Mouse (Mus musculus): Measurements from ENCODE around the gene Zfp13. TPM values are rescaled to one million over a fixed set of nuclear protein-coding genes. Genes with fewer than 3 reads are reported as not detected.

Zfp13 gene
- polyA plus RNA-seq, 1 experiment from 2014 or later: 30.4 TPM

- Histone ChIP-seq H3K27ac (no peak overlapping the region), H3K4me1 (peaks cover 29% of the 10 kb centered on the region), H3K36me3 (replicated peaks) (peaks cover 4% of the 10 kb centered on the region; the same call in 1 of the 2 replicates), H3K4me2 (peak overlapping the region; percentile 92), H3K27me3 (replicated peaks) (no peaks in the 10 kb centered on the region), H3K4me3 (peak overlapping the region; percentile 68), H3K9ac (no peak overlapping the region), H3K9me3 (no peaks in the 10 kb centered on the region)
- 89% methylated on average over 8 of the region's 8 CpGs for WGBS
- ATAC-seq (replicated peaks): no peak
Observed at GRCm38 (mm10) chr17:23584786-23585185, 14.5 kb downstream of the Zfp13 start.

DNA sequence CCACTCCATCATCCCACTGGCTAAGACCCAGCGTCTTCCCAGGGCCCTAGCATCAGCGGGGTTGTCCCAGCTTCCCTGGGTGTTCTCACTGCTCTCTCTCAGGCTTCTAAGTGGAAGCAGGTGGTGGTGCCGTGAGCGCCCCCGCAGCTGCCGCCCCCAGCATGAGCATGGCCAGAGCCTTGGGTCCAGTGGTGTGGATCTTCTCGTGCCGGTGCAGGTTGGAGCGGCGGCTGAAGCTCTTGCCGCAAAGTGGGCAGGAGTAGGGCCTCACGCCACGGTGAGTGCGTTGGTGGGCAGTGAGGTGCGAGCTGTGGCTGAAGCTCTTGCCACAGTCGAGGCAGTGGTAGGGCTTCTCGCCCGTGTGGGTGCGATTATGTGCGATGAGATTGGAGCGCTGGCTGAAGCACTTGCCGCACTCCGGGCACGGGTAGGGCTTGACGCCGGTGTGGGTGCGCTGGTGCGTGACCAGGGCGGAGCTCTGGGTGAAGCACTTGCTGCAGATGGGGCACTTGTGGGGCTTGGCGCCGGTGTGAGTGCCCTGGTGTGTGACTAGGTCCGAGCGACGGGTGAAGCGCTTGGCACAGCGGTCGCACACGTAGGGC is 23.2 kb downstream of the Zfp13 start:
- Histone ChIP-seq H3K27ac (no peak overlapping the region), H3K4me1 (no peaks in the 10 kb centered on the region), H3K27me3 (replicated peaks) (no peaks in the 10 kb centered on the region), H3K36me3 (replicated peaks) (peaks cover 48% of the 10 kb centered on the region), H3K9me3 (no peaks in the 10 kb centered on the region), H3K4me3 (no peak overlapping the region), H3K9ac (no peak overlapping the region), H3K4me2 (no peak overlapping the region)
- WGBS: 94% methylated on average over 38 of the region's 38 CpGs
- ATAC-seq (replicated peaks): no peak; the same call in 1 of the 2 replicates

DNA sequence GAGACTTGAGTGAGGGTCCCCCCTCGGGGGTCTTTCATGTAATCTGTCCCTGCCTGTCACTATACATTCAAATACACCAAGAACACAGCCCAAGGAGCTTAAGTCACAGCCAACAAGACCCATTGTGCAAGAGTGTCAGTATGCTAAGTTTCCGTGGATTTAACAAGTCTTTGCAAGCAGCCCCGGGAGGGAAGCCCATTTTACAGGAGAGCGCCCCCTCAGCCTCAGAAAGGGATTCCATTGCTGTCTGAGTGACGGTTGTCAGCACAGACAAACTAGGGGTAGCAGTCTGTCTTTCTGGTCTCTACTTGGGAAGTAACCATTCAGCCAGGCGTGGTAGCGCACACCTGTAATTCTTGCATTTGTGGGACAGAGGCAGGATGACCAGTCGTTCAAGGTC is 25.2 kb downstream of the Zfp13 start:
- Histone ChIP-seq H3K9ac (no peak overlapping the region), H3K4me3 (no peak overlapping the region), H3K4me2 (no peak overlapping the region), H3K9me3 (no peaks in the 10 kb centered on the region), H3K36me3 (replicated peaks) (peaks cover 40% of the 10 kb centered on the region), H3K4me1 (no peaks in the 10 kb centered on the region), H3K27ac (no peak overlapping the region), H3K27me3 (replicated peaks) (no peaks in the 10 kb centered on the region)
- 91% methylated on average over 8 of the region's 8 CpGs for WGBS
- no peak for ATAC-seq (replicated peaks)

GRCm38 (mm10) chr17:23572059-23572458 is 27.2 kb downstream of the Zfp13 start:
- Histone ChIP-seq H3K9me3 (no peaks in the 10 kb centered on the region), H3K27ac (no peak overlapping the region), H3K4me1 (no peaks in the 10 kb centered on the region), H3K4me2 (no peak overlapping the region), H3K27me3 (replicated peaks) (no peaks in the 10 kb centered on the region), H3K36me3 (replicated peaks) (peaks cover 26% of the 10 kb centered on the region), H3K4me3 (no peak overlapping the region), H3K9ac (no peak overlapping the region)
- 82% methylated on average over 6 of the region's 6 CpGs for WGBS
- no peak for ATAC-seq (replicated peaks)

DNA sequence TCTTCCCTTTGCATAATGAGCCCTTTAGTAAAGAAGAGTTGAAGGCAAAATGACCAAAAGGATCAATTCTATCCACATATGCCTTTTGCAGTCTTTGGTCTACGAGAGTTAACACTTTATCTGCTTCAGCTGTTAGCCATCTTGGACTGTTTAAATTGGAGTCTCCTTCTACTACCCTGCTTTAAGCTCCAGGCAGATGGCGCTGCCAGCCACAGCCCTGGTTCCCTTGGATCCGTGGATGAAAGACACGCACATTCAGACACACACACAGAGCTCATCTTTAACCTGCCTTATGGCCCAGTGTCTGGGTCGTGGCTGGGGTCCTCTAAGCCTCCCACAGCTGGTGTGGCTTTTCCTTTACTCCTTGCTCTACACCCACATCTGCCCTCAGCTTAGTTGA is 28.2 kb downstream of the Zfp13 start:
- Histone ChIP-seq H3K4me3 (no peak overlapping the region), H3K9ac (no peak overlapping the region), H3K27me3 (replicated peaks) (no peaks in the 10 kb centered on the region), H3K4me2 (no peak overlapping the region), H3K36me3 (replicated peaks) (peaks cover 16% of the 10 kb centered on the region), H3K4me1 (no peaks in the 10 kb centered on the region), H3K9me3 (no peaks in the 10 kb centered on the region), H3K27ac (no peak overlapping the region)
- no peak for ATAC-seq (replicated peaks)
- WGBS: 29% methylated on average over 5 of the region's 5 CpGs

GRCm38 (mm10) chr17:23570017-23570416 is 29.3 kb downstream of the Zfp13 start:
- peak; percentile 19; the same call in 1 of the 2 replicates for ATAC-seq (replicated peaks)
- Histone ChIP-seq H3K9me3 (no peaks in the 10 kb centered on the region), H3K9ac (no peak overlapping the region), H3K36me3 (replicated peaks) (peaks cover 11% of the 10 kb centered on the region; the same call in 1 of the 2 replicates), H3K4me1 (peaks cover 4% of the 10 kb centered on the region), H3K27me3 (replicated peaks) (no peaks in the 10 kb centered on the region), H3K27ac (no peak overlapping the region), H3K4me2 (no peak overlapping the region), H3K4me3 (no peak overlapping the region)
- WGBS: 45% methylated on average over 6 of the region's 6 CpGs

DNA sequence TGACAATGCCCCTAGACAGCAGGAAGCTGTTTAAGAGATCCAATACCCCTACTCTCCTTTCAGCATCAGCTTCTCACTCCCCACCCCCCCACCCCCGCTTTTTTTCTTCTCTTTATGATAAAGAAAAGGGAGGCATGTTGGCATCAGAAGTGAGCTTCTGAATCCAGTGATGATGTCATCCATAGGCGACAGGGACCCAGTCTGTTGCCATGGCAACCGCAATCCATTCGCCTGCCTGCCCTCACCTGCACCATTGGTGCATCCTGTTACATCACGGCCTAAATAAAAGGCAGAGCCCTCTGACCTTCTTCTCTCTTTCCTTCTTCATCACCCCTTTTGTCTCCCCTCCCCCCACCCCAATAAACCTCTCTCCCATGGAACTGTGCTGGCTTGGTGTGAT is 30.9 kb downstream of the Zfp13 start:
- no peak overlapping the region for H3K4me2 ChIP-seq

DNA sequence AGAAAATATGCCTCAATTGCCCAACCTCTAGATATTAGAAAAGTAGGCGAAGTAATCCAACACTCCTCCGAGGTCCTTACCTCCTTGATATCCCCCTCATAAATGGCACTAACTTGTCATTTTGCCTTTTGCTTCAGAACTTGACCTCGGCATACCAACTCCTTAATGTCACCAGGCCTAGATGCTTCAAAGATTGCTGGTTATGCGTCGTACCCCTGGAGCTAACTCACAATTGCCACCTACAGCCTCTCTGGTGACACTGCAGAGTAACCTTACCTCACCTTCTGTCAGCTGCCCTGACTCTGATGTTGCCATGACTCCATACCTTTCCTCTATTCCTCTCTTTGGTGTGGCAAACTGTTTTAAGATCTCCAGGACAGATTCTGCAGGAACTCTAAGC is 32.5 kb downstream of the Zfp13 start:
- 58% methylated on average over 5 of the region's 5 CpGs for WGBS
- H3K4me3 ChIP-seq: no peak overlapping the region
- H3K9ac ChIP-seq: no peak overlapping the region
- peaks cover 17% of the 10 kb centered on the region for H3K4me1 ChIP-seq
- no peak overlapping the region for H3K27ac ChIP-seq
- no peaks in the 10 kb centered on the region for H3K9me3 ChIP-seq
- H3K36me3 ChIP-seq (replicated peaks): no peaks in the 10 kb centered on the region
- no peak overlapping the region for H3K4me2 ChIP-seq
- H3K27me3 ChIP-seq (replicated peaks): no peaks in the 10 kb centered on the region
- ATAC-seq (replicated peaks): no peak

More for the DNA sequence above, 30.9 kb downstream of the Zfp13 start:
- no peak overlapping the region for H3K9ac ChIP-seq
- WGBS: 23% methylated on average over 5 of the region's 5 CpGs
- H3K4me3 ChIP-seq: no peak overlapping the region
- H3K27me3 ChIP-seq (replicated peaks): no peaks in the 10 kb centered on the region
- H3K27ac ChIP-seq: no peak overlapping the region
- no peaks in the 10 kb centered on the region; the same call in 1 of the 2 replicates for H3K36me3 ChIP-seq (replicated peaks)
- no peak for ATAC-seq (replicated peaks)
- H3K4me1 ChIP-seq: peaks cover 10% of the 10 kb centered on the region
- H3K9me3 ChIP-seq: no peaks in the 10 kb centered on the region

- Histone ChIP-seq H3K27me3 (replicated peaks) (no peaks in the 10 kb centered on the region), H3K4me2 (peak overlapping the region; percentile 82), H3K4me3 (peak overlapping the region; percentile 87), H3K36me3 (replicated peaks) (0 out of 2 replicates have a peak, but pooled peaks cover 6% of the 10 kb centered on the region), H3K9ac (peak overlapping the region; percentile 87), H3K4me1 (peaks cover 17% of the 10 kb centered on the region), H3K27ac (peak overlapping the region; percentile 92), H3K9me3 (no peaks in the 10 kb centered on the region)
- peak; percentile 87 for ATAC-seq (replicated peaks)
- WGBS: 1% methylated on average over 8 of the region's 8 CpGs
Observed at GRCm38 (mm10) chr17:23564368-23564715, 34.9 kb downstream of the Zfp13 start.

DNA sequence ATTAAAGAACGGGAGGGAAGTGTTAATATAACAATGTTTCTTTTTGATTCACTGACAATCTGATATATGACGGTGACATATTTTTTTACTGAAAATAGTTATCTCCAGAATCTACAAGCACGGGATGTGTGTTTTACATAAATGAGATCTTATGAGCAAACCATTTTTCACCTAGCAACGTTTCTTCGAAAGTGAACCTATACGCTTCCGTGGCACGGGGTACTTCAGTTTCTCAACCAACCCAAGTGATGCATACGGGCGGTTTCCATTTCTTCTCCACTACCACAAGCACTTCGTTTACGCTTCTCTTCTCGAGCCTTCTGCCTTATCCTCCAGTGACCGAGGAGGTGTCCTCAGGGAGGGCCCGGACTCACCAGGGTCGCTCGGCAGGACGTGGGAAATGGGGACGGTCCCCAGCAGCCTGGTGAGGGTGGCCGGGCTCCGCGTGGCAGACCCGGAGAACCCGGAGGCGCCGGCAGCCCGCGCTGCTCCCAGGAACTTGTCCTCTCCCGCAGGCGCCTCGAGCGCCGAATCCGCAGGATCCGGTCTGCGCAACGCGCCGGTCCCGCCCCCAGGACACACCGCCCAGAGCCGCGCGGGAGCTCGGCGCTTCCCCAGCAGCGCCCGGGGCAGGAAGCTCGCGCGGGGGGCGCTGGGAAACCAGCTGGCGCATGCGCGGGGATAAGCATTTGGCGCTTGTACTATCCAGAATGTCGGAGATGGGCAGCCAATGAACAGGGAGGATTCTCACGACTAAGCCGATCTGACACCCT is 35.5 kb downstream of the Zfp13 start, which contains the start of gene Zfp213:
TSS of gene Zfp213 (minus strand) at position 644 of the 773 bp plus-strand sequence.
- Histone ChIP-seq H3K4me2 (peak within 1 kb of the TSS; percentile 82), H3K27me3 (replicated peaks) (no peaks in the 10 kb centered on the region), H3K9ac (peak within 1 kb of the TSS; percentile 87), H3K36me3 (replicated peaks) (peaks cover 12% of the 10 kb centered on the region), H3K4me1 (peaks cover 17% of the 10 kb centered on the region), H3K27ac (peak within 1 kb of the TSS; percentile 92), H3K4me3 (peak within 1 kb of the TSS; percentile 87), H3K9me3 (no peaks in the 10 kb centered on the region)
- WGBS: 1% methylated on average over 59 of the region's 59 CpGs
- peak; percentile 95 for ATAC-seq (replicated peaks)

GRCm38 (mm10) chr17:23559767-23560166 is 39.5 kb downstream of the Zfp13 start:
- peaks cover 40% of the 10 kb centered on the region for H3K36me3 ChIP-seq (replicated peaks)

GRCm38 (mm10) chr17:23555243-23555916 is 43.9 kb downstream of the Zfp13 start:
- H3K4me3 ChIP-seq: no peak overlapping the region
- no peak for ATAC-seq (replicated peaks)
- WGBS: 83% methylated on average over 7 of the region's 7 CpGs

More at GRCm38 (mm10) chr17:23559767-23560166, 39.5 kb downstream of the Zfp13 start:
- Histone ChIP-seq H3K9ac (no peak overlapping the region), H3K4me3 (no peak overlapping the region), H3K27ac (no peak overlapping the region), H3K9me3 (no peaks in the 10 kb centered on the region), H3K27me3 (replicated peaks) (no peaks in the 10 kb centered on the region), H3K4me1 (peaks cover 10% of the 10 kb centered on the region), H3K4me2 (no peak overlapping the region)
- 55% methylated on average over 11 of the region's 11 CpGs for WGBS
- no peak for ATAC-seq (replicated peaks)

More at GRCm38 (mm10) chr17:23555243-23555916, 43.9 kb downstream of the Zfp13 start:
- H3K27ac ChIP-seq: no peak overlapping the region
- H3K4me2 ChIP-seq: no peak overlapping the region
- peaks cover 37% of the 10 kb centered on the region for H3K36me3 ChIP-seq (replicated peaks)
- H3K4me1 ChIP-seq: peaks cover 10% of the 10 kb centered on the region
- no peak overlapping the region for H3K9ac ChIP-seq
- no peaks in the 10 kb centered on the region for H3K27me3 ChIP-seq (replicated peaks)
- no peaks in the 10 kb centered on the region for H3K9me3 ChIP-seq
